16 mouse cellular contexts compared by ENCODE assay signal in the genomic region with DNA sequence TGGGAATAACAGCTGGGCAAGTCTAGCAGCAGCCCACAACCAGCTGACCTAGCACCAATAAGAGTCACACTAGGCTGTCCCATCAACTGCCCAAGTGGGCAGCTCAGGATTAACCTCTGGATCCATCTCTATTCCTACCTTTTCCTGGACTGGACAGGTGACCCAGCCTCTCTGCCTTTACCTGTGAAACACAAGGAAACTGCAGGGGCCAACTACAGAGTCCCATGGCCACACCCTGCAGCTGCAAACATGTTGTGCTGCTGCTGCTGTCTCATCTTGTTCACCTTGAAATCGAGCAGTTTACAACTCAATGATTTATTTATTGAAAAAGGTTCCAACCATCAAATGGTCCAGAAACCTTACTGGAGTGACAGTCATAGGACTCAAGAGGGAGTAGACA.
DNase-seq lines count a peak whose midpoint lies in the region; ATAC-seq and TF ChIP-seq lines count a peak whose summit lies in the region.
"Had no signal": no experiment of that assay in that cellular context is flagged by ENCODE, and none has a peak within 500 bp of the region (broad histone marks: within the 10 kb centered on the region; RNA-seq: fewer than 3 reads in every experiment).

No protein-coding gene starts in this region.

- no peak overlapping the region for H3K4me2 ChIP-seq in forebrain, embryonic 13.5 days
- no peak overlapping the region for H3K4me2 ChIP-seq in forebrain, embryonic 15.5 days (replicated peaks)
- no peak overlapping the region for H3K4me2 ChIP-seq in stomach, postnatal 0 days (replicated peaks; ENCODE audit: low read depth)

- H3K9ac ChIP-seq in forebrain, embryonic 13.5 days = 0 out of 2 replicates have a peak overlapping the region, but pooled peaks have one; percentile 1
- no peak overlapping the region for H3K9ac ChIP-seq in forebrain, embryonic 15.5 days (replicated peaks)
- no peak overlapping the region for H3K9ac ChIP-seq in stomach, postnatal 0 days (ENCODE audit: low read length)
- H3K9ac ChIP-seq: forebrain, postnatal 0 days had no signal

- H3K27ac ChIP-seq in forebrain, embryonic 13.5 days = no peak overlapping the region
- no peak overlapping the region for H3K27ac ChIP-seq in forebrain, embryonic 15.5 days (replicated peaks)
- H3K27ac ChIP-seq in testis, adult 2 months (ENCODE audit: control insufficient read depth, insufficient read depth, low read depth, low read length) = no peak overlapping the region
- no peak overlapping the region for H3K27ac ChIP-seq in stomach, postnatal 0 days (replicated peaks)

- no peak for TF ChIP-seq CTCF in testis, adult 2 months (IDR thresholded peaks at IDR 0.05; ENCODE audit: control insufficient read depth, insufficient read depth, insufficient replicate concordance, low read depth, low read length)
- TF ChIP-seq CTCF in stomach, postnatal 0 days (IDR thresholded peaks at IDR 0.05; ENCODE audit: low read depth) = no peak

- H3K4me3 ChIP-seq in forebrain, embryonic 13.5 days = no peak overlapping the region
- no peak overlapping the region for H3K4me3 ChIP-seq in forebrain, embryonic 15.5 days
- peak overlapping the region; percentile 5; the same call in 1 of the 2 replicates for H3K4me3 ChIP-seq in testis, adult 2 months (ENCODE audit: control insufficient read depth, low read depth, low read length)
- no peak overlapping the region for H3K4me3 ChIP-seq in stomach, postnatal 0 days (ENCODE audit: low read depth, low read length)

- DNase-seq in testis, postnatal 10 days (ENCODE audit: low spot score) = no peak
- no peak for DNase-seq in stomach, postnatal 0 days (ENCODE audit: low spot score)
- no peak for DNase-seq in adrenal gland, adult 2 months
- DNase-seq: adrenal gland, adult 8-10 months; adrenal gland, postnatal 14 days; adrenal gland, postnatal 36 days; cerebellum, adult 11-12 months; cerebellum, adult 2 months; cerebellum, adult 9-10 months; cerebellum, postnatal 10 days; cerebellum, postnatal 25 days; forebrain, postnatal 0 days had no signal

- H3K9me3 ChIP-seq in forebrain, embryonic 13.5 days (replicated peaks) = no peaks in the 10 kb centered on the region
- no peaks in the 10 kb centered on the region for H3K9me3 ChIP-seq in forebrain, embryonic 15.5 days
- H3K9me3 ChIP-seq in stomach, postnatal 0 days (ENCODE audit: control insufficient read depth, low read length) = no peaks in the 10 kb centered on the region

- TF ChIP-seq EP300 in stomach, postnatal 0 days (optimal IDR thresholded peaks at IDR 0.05) = no peak

- H3K4me1 ChIP-seq in forebrain, embryonic 13.5 days = no peaks in the 10 kb centered on the region
- no peaks in the 10 kb centered on the region for H3K4me1 ChIP-seq in forebrain, embryonic 15.5 days
- no peaks in the 10 kb centered on the region for H3K4me1 ChIP-seq in testis, adult 2 months (ENCODE audit: control insufficient read depth, insufficient read depth, low read length)
- H3K4me1 ChIP-seq in stomach, postnatal 0 days (replicated peaks; ENCODE audit: control insufficient read depth, insufficient read depth) = no peaks in the 10 kb centered on the region

- no peaks in the 10 kb centered on the region for H3K27me3 ChIP-seq in forebrain, embryonic 13.5 days
- no peaks in the 10 kb centered on the region for H3K27me3 ChIP-seq in forebrain, embryonic 15.5 days
- no peaks in the 10 kb centered on the region for H3K27me3 ChIP-seq in testis, adult 2 months (ENCODE audit: control insufficient read depth, insufficient read depth, low read length)
- H3K27me3 ChIP-seq in stomach, postnatal 0 days (ENCODE audit: control insufficient read depth, insufficient read depth, low read length) = no peaks in the 10 kb centered on the region

- peaks cover 75% of the 10 kb centered on the region for H3K36me3 ChIP-seq in forebrain, embryonic 13.5 days (ENCODE audit: poor library complexity, severe bottlenecking)
- peaks cover 56% of the 10 kb centered on the region for H3K36me3 ChIP-seq in forebrain, embryonic 15.5 days
- H3K36me3 ChIP-seq in testis, adult 2 months (ENCODE audit: control insufficient read depth, insufficient read depth, low read length) = no peaks in the 10 kb centered on the region
- H3K36me3 ChIP-seq in stomach, postnatal 0 days (ENCODE audit: control insufficient read depth, insufficient read depth, low read length) = 0 out of 2 replicates have a peak, but pooled peaks cover 13% of the 10 kb centered on the region

- WGBS in forebrain, embryonic 13.5 days = 95% methylated on average over 1 of the region's 1 CpGs
- WGBS in forebrain, embryonic 15.5 days = 77% methylated on average over 1 of the region's 1 CpGs
- WGBS in stomach, postnatal 0 days = 54% methylated on average over 1 of the region's 1 CpGs

- TF ChIP-seq POLR2A in testis, adult 2 months (IDR thresholded peaks at IDR 0.05; ENCODE audit: control insufficient read depth, low read depth, low read length) = no peak

- ATAC-seq in forebrain, embryonic 13.5 days = no peak
- no peak for ATAC-seq in forebrain, embryonic 15.5 days (replicated peaks)
- peak; percentile 63; the same call in 1 of the 2 replicates for ATAC-seq in stomach, postnatal 0 days (ENCODE audit: low FRiP score, low TSS enrichment)
- ATAC-seq: forebrain, embryonic 14.5 days; forebrain, postnatal 0 days had no signal
